Mouse (Mus musculus): ENCODE measurements around the gene Gpi1.

- TF ChIP-seq CTCF (IDR thresholded peaks at IDR 0.05; ENCODE audit: low read depth) (no peak), EP300 (IDR thresholded peaks at IDR 0.05; ENCODE audit: low read depth) (no peak)
Measured at GRCm38 (mm10) chr7:34242176-34242575, 12.0 kb upstream of the Gpi1 start.
